Mouse (Mus musculus) ES-Bruce4 (cell line): ENCODE data around the gene Ccdc141.

ENCODE experiments used
- CTCF ChIP-seq: IDR thresholded peaks from one replicate; pipeline ENCODE4 v1.8.1; 2011; ENCODE audit warnings: low read depth, low read length
- EP300 ChIP-seq: IDR thresholded peaks from 2 replicates; pipeline ENCODE4 v1.6.1; 2011; ENCODE audit warnings: low read depth, low read length; ENCODE audit not compliant: insufficient read depth
- POLR2A ChIP-seq: IDR thresholded peaks from one replicate; pipeline ENCODE4 v1.8.1; 2011; ENCODE audit warnings: low read length; ENCODE audit not compliant: insufficient read depth

- TF ChIP-seq CTCF: no peak
- no peak for TF ChIP-seq POLR2A
- no peak for TF ChIP-seq EP300
Observed at GRCm38 (mm10) chr2:76972051-76972450, 198.4 kb downstream of the Ccdc141 start.
